Mouse (Mus musculus): ENCODE data around the gene Rspry1.

Gene Rspry1

GRCm38 (mm10) chr8:94682732-94683524, 81.2 kb downstream of the Rspry1 start:
- no peak for DNase-seq (ENCODE audit: extremely low spot score, low spot score)

GRCm38 (mm10) chr8:94684287-94684686, 82.5 kb downstream of the Rspry1 start:
- no peak for DNase-seq (ENCODE audit: extremely low spot score, low spot score)

- DNase-seq (ENCODE audit: extremely low spot score, low spot score) = no peak
Observed at GRCm38 (mm10) chr8:94685953-94686352, 84.2 kb downstream of the Rspry1 start.

- no peak for DNase-seq (ENCODE audit: extremely low spot score, low spot score)
Observed at GRCm38 (mm10) chr8:94694701-94695100, 93.0 kb downstream of the Rspry1 start.

- DNase-seq (ENCODE audit: extremely low spot score, low spot score) = peak; percentile 53
Observed at GRCm38 (mm10) chr8:94695341-94695993, 93.7 kb downstream of the Rspry1 start.

- no peak for DNase-seq (ENCODE audit: extremely low spot score, low spot score)
Observed at GRCm38 (mm10) chr8:94695994-94696384, 94.3 kb downstream of the Rspry1 start, which contains the start of gene Pllp. TSS of gene Pllp (minus strand) at chr8:94696278.

GRCm38 (mm10) chr8:94696566-94696965, 94.8 kb downstream of the Rspry1 start:
- DNase-seq (ENCODE audit: extremely low spot score, low spot score) = no peak

GRCm38 (mm10) chr8:94697956-94698355, 96.2 kb downstream of the Rspry1 start:
- no peak for DNase-seq (ENCODE audit: extremely low spot score, low spot score)

- no peak for DNase-seq (ENCODE audit: extremely low spot score, low spot score)
Observed at GRCm38 (mm10) chr8:94699366-94699765, 97.6 kb downstream of the Rspry1 start.

GRCm38 (mm10) chr8:94700421-94700935, 98.7 kb downstream of the Rspry1 start:
- DNase-seq (ENCODE audit: extremely low spot score, low spot score) = no peak

GRCm38 (mm10) chr8:94702156-94702555, 100.4 kb downstream of the Rspry1 start:
- DNase-seq (ENCODE audit: extremely low spot score, low spot score) = no peak

- DNase-seq (ENCODE audit: extremely low spot score, low spot score) = peak; percentile 83
Observed at GRCm38 (mm10) chr8:94702844-94703813, 101.4 kb downstream of the Rspry1 start.

GRCm38 (mm10) chr8:94703972-94704668, 102.4 kb downstream of the Rspry1 start:
- DNase-seq (ENCODE audit: extremely low spot score, low spot score) = peak; percentile 100

- DNase-seq (ENCODE audit: extremely low spot score, low spot score) = no peak
Observed at GRCm38 (mm10) chr8:94704669-94704984, 102.9 kb downstream of the Rspry1 start.

- no peak for DNase-seq (ENCODE audit: extremely low spot score, low spot score)
Observed at GRCm38 (mm10) chr8:94705581-94706245, 104.0 kb downstream of the Rspry1 start.

GRCm38 (mm10) chr8:94706732-94707395, 105.1 kb downstream of the Rspry1 start:
- DNase-seq (ENCODE audit: extremely low spot score, low spot score) = no peak
